Mouse (Mus musculus): ENCODE measurements around the gene Tmprss12. TPM values are rescaled to one million over a fixed set of nuclear protein-coding genes. Genes with fewer than 3 reads are reported as not detected.
"Not testable (repeated sequence)": the region's sequence is repeated elsewhere in the genome, so short reads cannot be mapped to it uniquely, and the experiment has no call there.

The Tmprss12 gene
- total RNA-seq, 2 experiments from 2014 or later: not detected

- not testable (repeated sequence) for DNase-seq (ENCODE audit: low spot score in 2 of 2)
Observed at GRCm38 (mm10) chr15:100273791-100274308, 6.8 kb upstream of the Tmprss12 start.

- no peak for DNase-seq (ENCODE audit: low spot score in 2 of 2)
Observed at GRCm38 (mm10) chr15:100274790-100275559, 5.7 kb upstream of the Tmprss12 start.

DNA sequence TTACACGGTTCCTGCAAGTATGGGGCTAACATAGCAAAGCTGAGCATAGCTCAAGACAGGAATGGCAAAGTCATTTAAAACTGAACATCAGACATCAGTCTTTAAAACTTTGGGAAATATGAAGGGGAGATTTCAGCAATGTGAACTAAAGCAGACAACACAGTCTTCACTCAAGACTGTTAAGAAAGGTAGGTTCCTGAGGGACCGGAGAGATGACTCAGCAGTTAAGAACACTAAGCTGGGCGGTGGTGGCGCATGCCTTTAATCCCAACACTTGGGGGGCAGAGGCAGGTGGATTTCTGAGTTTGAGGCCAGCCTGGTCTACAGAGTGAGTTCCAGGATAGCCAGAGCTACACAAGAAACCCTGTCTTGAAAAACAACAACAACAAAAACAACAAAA is 4.2 kb upstream of the Tmprss12 start:
- no peak for DNase-seq (ENCODE audit: low spot score in 2 of 2)

- no peak for DNase-seq (ENCODE audit: low spot score in 2 of 2)
Observed at GRCm38 (mm10) chr15:100277586-100277985, 3.1 kb upstream of the Tmprss12 start.

DNA sequence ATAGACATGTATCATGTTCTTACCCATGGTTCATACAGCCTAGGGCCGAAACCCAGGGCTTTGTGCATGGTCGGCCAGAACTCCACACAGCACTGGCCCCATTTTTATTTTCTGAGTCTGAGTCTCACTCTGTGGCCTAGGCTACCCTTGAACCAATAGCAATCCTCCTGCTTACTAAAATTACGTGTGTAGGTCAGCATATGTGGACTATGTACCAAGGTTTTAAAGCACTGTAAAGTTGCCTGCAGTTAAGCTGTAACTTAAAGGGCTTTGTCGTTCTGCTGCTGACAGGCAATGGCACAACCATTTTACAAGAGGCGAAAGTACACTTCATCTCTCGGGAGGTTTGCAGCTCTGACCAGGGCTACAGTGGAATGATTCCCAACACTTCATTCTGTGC is 8.3 kb downstream of the Tmprss12 start:
- no peak for DNase-seq (ENCODE audit: low spot score in 2 of 2)

- DNase-seq (ENCODE audit: low spot score in 2 of 2): no peak
Observed at GRCm38 (mm10) chr15:100290858-100291257, 10.2 kb downstream of the Tmprss12 start.

- no peak for DNase-seq (ENCODE audit: low spot score in 2 of 2)
Observed at GRCm38 (mm10) chr15:100292326-100292725, 11.7 kb downstream of the Tmprss12 start.

GRCm38 (mm10) chr15:100297856-100298255 is 17.2 kb downstream of the Tmprss12 start:
- no peak for DNase-seq (ENCODE audit: low spot score in 2 of 2)

- no peak for DNase-seq (ENCODE audit: low spot score in 2 of 2)
Observed at GRCm38 (mm10) chr15:100300499-100300898, 19.9 kb downstream of the Tmprss12 start.

- DNase-seq (ENCODE audit: low spot score in 2 of 2): no peak
Observed at GRCm38 (mm10) chr15:100301556-100301955, 20.9 kb downstream of the Tmprss12 start.

DNA sequence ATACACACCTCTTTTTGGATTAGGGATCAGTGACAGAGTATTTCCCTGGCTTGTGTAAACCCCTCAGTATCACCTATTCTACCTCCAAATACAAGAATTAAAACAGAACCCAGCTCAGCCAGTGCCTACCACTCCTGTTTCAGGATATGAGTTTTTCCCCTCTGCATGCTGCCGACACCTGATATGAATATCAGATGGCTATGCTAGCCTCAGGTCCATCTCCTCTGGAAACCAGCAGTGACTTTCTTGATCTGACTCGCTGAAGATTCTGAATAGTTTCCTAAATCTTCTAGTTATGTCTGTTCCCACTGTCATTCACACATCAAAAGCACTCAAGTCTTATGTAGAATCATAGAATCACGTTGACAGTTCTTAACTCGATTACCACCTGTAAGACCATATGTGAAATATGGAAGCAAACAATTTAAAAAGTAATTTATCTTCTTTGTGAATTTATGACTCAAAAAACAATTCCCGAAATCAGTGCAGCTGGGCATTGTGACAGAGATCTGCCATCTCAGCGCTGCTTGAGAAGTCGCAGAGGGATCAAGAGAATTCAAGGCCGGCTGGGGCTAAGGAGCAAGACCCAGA is 22.9 kb downstream of the Tmprss12 start:
- DNase-seq (ENCODE audit: low spot score in 2 of 2): no peak

DNA sequence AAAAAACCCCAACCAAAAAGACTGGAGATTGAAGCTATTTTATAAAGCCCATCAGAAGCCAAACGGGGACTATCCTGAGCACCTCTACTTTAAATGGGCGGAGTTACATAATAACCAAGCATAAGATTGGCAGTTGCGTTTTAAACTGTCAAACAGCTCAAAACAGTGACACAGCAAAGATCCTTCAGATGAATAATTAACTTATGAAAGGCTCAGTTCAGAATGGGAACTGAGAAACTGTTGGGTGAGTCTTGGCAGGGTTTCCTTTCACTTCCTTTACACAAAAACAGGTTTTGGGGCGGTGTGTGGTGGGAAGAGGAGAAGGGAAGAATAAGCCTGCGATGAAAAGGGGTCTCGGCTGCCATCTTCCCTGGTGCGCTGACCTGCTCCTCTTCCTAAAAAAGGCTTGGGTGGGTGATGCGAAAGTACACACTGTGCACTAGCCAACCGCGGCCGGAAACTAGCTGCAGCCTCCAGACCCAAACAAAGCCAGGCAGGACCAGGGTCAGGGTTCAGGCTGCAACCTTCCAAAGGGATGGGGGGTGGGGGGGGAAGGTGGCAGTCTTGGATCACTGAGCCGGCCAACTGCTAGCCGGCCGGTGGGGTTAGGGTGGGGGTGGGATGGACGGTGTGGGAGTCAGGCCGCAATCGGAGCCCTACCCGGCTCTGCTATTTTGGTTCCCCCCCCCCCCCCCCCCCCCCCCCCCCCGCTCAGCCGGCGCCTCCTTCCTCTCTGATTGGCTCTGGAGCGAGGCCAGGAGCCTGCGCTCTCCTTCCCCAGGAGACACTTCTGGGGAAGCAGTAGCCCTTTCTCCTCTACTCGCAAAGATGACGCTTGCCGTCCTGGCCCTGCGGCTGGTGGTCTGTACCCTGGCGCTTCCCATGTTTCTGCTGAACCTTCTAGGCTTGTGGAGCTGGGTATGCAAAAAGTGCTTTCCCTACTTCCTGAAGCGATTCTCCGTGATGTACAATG is 23.7 kb downstream of the Tmprss12 start, which contains the start of gene Mettl7a1:
TSS of gene Mettl7a1 (plus strand) at position 122 of the 973 bp plus-strand sequence.
- peak; percentile 78 to 81 for DNase-seq (ENCODE audit: low spot score in 2 of 2)

GRCm38 (mm10) chr15:100306201-100306600 is 25.6 kb downstream of the Tmprss12 start:
- DNase-seq (ENCODE audit: low spot score in 2 of 2): no peak

GRCm38 (mm10) chr15:100307438-100308096 is 26.9 kb downstream of the Tmprss12 start:
- DNase-seq (ENCODE audit: low spot score in 2 of 2): not testable (repeated sequence)

GRCm38 (mm10) chr15:100312346-100312745 is 31.7 kb downstream of the Tmprss12 start:
- no peak for DNase-seq (ENCODE audit: low spot score in 2 of 2)

DNA sequence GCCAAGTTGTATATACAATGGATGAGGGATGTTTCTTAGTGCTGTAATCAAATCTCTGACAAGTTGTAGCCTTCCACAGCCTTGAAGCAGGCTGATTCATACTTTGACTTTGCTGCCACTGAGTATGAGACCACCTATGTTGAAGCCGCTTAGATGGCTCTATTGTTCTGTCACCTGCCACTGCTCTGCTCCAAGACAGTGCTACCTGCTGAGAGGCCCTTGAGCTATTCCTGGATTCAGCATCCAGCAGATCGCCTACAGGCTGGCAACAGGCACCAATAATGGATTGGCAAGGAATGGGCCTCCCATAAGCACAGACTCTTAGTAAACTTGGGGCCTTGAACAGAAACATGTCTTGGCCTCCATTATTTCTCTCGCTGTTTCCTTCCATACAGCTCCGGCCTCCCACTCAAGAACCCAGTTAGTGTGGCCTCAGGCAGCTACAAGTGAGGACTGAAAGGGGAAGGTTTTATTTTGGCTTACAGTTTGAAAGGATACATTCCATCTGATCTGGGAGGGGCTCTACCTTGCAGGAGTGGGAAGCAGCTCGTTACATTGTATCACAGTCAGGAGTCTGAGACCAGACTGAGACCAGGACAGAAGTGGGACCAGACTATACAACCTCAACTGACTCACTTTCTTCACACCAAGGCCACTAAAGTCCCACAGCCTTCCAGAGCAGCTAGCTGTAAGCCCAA is 34.0 kb downstream of the Tmprss12 start:
- no peak for DNase-seq (ENCODE audit: low spot score in 2 of 2)

DNA sequence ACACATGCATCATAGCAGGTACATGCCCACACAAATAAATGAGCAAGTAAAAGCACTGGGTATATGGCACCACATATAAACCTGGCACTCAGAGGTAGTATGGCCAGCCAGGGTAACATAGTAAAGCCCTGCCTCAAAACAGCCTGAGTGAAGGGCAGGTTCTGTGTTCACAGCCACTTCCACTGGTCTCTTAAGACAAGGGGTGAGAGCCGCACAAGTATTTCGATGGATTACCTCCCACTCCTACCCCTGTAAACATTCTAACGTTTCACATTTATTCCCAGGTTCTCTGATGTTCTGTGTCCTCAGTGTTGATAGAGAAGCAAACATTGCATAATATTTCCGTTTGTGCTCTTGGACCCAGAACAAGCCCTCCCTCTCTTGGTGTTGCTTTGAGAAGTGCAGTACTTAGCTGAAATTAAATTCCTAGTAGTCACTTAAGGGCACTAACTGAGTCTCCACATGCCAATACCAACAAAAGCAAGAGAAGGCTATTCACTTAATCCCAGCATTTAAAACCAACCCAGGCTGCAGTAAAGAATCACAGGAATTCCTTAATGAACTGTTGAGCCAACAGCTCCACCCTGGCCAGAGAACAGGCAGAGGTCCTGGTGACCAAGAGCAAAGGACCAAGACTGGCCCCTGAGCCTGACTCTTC is 37.5 kb downstream of the Tmprss12 start:
- not testable (repeated sequence) for DNase-seq (ENCODE audit: low spot score in 2 of 2)

DNA sequence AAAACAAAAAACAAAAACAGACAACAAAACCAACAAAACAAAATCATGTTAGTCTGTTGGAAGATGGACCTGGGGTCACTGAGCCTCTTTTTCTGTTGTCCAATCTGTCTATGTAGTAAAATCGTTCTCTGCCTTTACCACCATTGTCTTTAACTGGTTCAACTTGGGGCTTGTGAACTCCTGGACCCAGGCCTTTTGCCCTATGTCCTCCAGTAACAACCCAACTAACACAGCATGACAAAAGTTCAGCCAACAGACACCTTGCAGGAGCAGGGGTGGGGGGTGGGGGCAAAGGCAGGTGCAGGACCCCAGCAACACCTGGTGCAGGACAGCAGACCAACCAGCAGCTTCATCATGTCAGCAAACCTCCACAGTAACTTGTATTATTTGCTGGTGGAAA is 39.2 kb downstream of the Tmprss12 start:
- no peak for DNase-seq (ENCODE audit: low spot score in 2 of 2)

DNA sequence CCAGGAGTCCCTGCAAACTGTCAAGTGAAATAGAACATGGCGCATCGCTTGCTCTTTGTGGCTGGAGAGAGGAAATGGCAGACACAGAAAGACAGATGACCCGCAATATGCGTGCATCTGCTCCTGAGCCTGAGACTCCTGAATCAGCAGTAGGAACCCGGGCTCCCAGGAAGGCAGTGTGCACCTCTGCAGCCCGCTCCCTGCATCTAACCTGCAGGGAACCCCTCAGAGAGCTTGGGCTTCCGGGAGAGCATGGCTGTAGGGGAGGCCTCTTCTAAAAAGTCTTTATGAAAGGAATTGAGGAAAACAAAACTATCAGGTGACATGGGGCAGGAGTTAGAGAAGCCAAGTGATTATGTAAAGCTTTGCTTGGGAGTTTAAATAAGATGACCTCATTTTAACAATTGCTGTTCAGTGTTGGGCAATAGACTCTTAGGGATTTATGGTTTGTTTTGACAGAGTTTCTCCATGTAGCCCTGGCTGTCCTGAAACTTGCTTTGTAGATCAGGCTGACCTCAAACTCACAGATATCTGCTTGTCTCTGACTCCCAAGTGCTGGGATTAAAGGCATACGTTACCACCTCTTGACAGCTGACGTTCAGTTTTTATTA is 39.8 kb downstream of the Tmprss12 start:
- DNase-seq (ENCODE audit: low spot score in 2 of 2): no peak
